Mouse (Mus musculus) spleen, postnatal 36 days (tissue): Measurements from ENCODE around the gene Cox19.
A peak's percentile ranks its signal among the peaks of the same experiment; 100 is the strongest.
"Not testable (repeated sequence)": the region's sequence is repeated elsewhere in the genome, so short reads cannot be mapped to it uniquely, and the experiment has no call there.

Experiments
- DNase-seq, 2 experiments: peaks; one replicate each; pipeline ENCODE4 v3.0.0; 2022; ENCODE audit warnings: low spot score in 2 of 2, mixed read lengths in 1 of 2

The Cox19 gene

GRCm38 (mm10) chr5:139363858-139364257, 12.6 kb upstream of the Cox19 start:
- no peak for DNase-seq

- DNase-seq = no peak
These were observed 8.0 kb upstream of the Cox19 start for GRCm38 (mm10) chr5:139359244-139359643.

- no peak for DNase-seq
These were observed 7.4 kb upstream of the Cox19 start for GRCm38 (mm10) chr5:139358653-139359052.

GRCm38 (mm10) chr5:139355235-139355772, 4.1 kb upstream of the Cox19 start:
- DNase-seq = peak; percentile 53 to 62

GRCm38 (mm10) chr5:139353946-139354345, 2.7 kb upstream of the Cox19 start:
- DNase-seq = no peak

DNA sequence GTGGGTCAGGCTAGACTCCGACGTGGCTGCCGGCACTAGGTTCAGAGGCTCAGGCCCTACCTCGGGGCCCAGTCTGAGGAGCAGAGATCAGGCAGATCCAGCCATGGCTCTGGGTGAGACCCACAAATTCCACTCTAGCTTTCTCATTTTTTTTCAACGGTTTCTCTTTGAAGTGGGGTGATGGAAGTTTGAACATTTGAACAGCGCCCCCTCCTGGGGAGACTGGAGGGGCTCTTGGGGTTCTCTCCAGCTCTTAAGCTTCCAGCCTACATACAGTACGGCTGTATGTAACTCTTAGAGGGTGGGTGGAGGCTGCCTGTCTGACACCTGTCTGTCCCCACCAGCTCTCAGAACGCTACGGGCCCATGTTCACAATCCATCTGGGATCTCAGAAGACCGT, 2.3 kb upstream of the Cox19 start:
- DNase-seq = no peak

- DNase-seq = no peak
These were observed 1.1 kb upstream of the Cox19 start, which contains the start of gene Cyp2w1 for GRCm38 (mm10) chr5:139352317-139352716. Cyp2w1 (plus strand) TSS chr5:139352617.

DNA sequence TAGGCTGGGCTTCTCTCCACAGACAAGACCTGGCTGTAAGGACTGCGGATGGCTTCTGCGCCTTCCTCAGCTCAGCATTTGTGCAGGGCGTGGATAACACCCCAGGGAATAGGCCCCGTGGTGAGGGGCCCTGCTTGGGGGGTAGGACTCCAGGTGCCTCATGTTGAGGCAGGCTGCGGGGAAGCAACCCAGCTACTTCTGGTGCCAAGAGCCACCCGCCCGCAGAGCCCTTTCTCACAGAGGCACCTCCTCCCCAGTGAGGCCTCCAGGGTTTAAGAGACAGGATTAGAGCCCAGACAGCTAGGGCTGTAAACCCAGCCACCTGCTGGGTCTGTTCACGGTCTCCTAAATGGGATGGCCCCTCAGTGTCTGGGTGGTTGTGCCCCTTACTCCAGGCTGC, 410 bp upstream of the Cox19 start:
- DNase-seq = no peak

DNA sequence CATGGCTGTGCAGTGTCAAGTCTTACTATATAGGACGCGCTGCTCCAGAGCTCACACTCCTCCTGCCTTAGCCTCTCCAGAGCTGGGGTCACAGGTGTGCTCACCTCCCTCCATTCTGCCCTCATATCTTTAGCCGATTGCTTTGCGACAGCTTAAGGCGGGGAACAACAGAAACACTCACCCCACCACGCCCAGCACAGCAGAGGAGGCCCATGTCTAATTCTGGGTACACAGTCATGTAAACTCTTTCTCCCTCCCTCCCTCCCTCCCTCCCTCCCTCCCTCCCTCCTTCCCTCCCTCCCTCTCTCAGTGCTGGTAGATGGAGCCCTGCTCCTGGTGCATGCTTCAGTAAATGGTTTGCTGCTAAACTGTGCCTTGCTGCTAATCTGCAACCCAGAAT, 1.5 kb downstream of the Cox19 start:
- DNase-seq = no peak

DNA sequence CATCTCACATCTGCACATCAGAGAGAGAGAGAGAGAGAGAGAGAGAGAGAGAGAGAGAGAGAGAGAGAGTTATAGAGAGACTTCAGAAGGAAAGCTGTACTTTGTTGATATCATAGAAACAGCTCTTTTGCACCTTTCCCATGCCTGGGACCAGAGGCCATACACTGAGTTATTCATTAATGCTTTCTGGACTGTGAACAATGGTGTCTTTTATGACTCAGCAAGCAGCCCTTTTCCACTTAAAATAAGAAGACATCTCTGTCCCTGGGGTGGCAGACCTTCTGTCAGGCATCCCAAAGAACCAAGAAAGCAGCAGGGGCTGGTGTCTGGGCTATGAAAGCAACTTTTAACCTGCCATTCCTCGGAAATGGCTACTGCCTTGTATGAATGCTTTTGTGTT, 4.0 kb downstream of the Cox19 start:
- DNase-seq = no peak

DNA sequence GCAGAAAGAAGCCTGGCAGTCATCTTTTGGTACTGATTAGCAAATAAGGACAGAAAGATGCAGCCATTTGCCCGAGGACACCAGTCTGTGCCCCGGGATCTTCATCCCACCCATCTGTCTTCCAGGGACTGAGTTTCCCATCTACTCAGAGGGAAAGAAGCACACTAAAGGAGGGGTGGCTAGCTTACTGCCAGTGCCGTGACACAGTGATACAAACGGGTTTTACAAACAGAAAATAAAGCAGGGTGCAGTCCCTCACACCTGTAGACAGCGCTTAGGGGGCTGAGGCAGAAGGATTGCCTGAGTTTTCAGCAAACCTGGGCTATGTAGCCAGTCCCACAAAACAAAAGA, 5.9 kb downstream of the Cox19 start:
- no peak for DNase-seq

- DNase-seq = peak; percentile 92 to 94
These were observed 6.4 kb downstream of the Cox19 start for GRCm38 (mm10) chr5:139344687-139345363.

DNA sequence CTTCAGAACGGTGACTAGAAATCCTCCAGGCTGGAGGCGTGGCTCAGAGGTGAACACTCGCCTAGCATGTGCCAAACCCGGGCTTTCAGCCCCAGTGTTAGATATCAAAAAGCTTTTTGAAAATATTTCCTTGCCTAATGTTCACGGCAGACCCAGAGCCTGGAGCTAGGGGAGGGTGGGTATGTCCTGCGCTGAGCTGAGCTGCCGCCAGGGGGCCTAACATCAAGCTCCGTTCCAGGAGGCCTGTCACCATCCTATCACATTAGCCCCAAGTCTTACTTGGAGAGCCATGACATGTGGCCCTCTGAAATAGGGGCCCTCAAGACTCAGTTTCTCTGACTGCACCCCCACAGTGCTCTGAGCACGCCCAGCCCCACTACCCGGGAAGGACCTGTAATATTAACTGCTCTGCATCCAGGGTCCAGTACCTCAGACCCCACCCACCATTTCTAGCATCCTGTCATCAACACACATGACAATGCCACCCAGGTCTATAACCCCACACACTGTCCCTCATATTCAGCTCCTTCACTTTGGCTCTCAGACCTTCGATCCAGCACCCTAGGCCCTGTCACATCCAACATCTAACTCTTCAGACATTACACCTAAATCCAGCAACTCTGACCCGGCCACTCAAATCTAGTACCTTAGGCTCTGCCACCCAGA, 7.1 kb downstream of the Cox19 start:
- peak; percentile 60 to 69 for DNase-seq

- DNase-seq = no peak
These were observed 12.3 kb downstream of the Cox19 start for GRCm38 (mm10) chr5:139338891-139339290.

DNA sequence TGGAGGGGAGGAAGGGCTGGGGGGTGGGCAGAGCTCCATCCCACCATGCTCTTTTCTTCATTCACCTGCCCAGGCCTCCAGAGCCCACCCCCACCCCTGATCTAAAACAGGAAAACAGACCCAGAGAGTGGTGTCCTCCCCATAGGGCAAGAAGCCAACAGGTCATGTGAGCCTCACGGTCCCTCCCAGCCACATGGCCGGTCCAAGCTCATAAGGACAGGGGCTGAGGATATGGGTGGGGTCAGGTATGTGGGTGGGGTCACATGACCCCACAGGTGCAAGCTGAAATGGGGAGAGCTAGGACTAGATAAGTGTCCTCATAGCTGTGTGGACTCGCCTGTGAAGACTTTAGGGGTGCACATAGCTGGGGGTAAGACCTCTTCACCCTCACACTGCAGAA, 12.8 kb downstream of the Cox19 start:
- DNase-seq = no peak

DNA sequence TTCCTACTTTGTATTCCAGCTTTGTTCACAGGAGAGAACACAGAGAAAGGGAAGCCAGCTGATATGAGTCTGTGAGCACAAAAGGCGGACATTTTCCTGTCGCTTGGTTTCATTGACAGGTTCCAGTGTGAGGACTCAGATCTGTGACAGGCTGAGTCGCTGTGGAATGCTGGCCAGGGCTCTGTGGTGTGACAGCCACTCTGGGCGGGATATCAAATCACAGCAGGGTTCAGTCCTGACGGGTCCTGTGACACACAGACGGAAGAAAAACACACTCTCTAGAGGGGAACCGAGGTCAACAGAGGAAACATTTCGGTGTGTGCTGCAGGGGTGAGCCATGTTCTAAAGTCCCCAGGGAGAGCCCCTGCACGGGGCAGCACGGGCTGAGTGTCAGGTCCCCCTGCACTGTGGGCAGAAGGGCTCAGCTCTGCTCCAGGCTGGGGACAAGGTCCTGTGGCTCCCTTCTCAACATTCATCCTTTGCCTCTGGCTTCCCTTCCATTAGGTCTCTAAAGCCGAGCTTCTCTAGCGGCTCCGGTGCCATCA, 13.3 kb downstream of the Cox19 start:
- DNase-seq = no peak

- DNase-seq = no peak
These were observed 15.6 kb downstream of the Cox19 start for GRCm38 (mm10) chr5:139335634-139336033.

GRCm38 (mm10) chr5:139334394-139334793, 16.8 kb downstream of the Cox19 start:
- DNase-seq = not testable (repeated sequence)

DNA sequence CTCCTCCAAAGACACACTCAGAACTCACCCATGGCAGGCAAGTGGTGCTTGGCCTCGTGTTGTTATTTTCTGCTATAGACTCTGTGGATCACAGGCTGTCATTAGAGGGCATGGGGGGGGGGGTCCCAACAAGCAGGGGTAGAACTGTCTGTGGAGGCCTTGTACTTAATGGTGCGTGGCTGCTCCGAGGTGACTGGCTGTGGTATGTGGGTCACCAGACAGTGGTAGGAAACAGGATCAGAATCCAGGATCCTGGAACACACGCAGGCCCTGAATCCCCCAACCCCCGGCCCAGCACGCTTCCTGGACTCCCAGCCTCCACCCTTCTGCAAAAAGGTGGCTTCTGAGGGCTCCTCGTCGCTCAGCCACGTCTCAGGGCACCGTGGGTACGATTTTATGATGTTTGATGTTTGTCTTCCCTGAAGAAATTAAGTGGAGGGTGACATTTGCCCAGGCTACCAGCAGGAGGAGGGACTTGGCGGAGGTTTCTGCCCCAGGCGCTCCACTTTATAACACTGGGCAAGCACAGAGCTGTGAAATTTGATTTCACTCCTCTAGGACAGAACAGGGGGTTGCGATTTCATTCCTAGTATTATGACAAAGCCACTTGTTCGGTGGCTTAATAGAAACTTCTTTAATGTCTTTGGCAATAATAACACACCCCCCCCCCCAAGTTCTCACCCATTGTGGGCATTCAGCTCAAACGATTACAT, 17.8 kb downstream of the Cox19 start:
- DNase-seq = no peak

GRCm38 (mm10) chr5:139332590-139333272, 18.5 kb downstream of the Cox19 start:
- no peak for DNase-seq

DNA sequence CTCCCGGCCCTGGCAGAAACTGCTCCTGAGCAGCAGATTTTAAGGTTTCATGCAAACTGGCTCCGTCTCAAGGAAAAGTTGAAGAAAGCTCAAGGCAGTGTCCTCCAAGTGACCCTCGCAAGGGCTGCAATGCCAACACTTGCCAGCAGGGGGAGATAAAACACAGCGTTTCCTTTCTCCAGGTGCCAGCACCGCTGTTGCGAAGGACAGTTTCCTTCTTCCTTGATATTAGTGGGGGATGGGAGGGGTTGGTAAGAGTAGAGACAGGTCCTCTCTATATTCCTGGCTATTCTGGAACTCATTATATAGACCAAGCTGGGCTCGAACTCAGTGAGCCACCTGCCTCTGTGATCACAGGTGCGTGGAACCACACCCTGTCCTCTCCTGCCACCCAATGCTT, 19.5 kb downstream of the Cox19 start:
- DNase-seq = peak; percentile 34 to 57

- DNase-seq = no peak
These were observed 20.5 kb downstream of the Cox19 start for GRCm38 (mm10) chr5:139330766-139331165.
